Mouse (Mus musculus): ENCODE measurements at regions not wholly inside any gene's neighbourhood (a gene's known extent, or its start where the extent isn't known, plus 50 kb on each side); places are given as distances from the start of the nearest gene placed in this dataset.

DNA sequence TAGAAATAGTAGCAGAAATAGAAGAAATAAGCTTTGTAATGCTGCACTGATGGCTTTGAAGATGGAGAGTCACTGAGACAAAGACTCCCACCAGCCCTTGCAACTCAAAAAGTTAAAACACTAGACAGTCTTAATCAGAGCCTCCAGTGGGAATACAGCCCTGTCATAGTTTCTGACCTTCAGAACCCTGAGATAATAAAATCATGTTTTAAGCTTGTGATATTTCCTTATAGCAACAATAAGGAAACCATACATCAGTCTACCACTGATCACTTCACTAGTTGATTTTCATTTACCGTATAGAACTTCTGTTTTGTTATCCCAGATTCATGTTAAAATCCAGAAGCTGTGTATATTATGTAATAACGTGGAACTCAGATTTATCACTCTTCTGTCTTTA, 139.7 kb upstream of the Xrcc4 start:
- H3K27ac ChIP-seq: no peak overlapping the region
- TF ChIP-seq CTCF (IDR thresholded peaks at IDR 0.05): no peak
- intact Hi-C loops (cut with DNase I): no loop called here
- DNase-seq: no peak
- no peak overlapping the region for H3K4me3 ChIP-seq

DNA sequence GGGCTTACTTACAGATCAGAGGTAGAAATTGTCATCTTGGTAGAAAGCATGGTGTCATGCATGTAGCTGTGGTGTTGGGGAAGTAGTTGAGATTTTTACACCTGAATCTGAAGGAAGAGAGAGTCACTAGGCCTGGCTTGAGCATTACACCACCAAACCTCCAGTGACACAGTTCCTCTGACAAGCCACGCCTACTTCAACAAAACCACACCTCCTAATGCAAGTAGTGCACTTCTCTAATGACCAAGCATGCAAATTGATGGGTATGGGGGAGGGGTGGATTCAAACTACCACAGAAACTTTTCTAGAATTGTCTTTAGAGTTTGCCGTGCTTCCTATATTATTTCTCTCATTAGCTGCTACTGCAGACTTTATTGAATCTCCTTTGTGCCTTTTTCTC, 136.8 kb upstream of the Xrcc4 start:
- no peak for DNase-seq
- TF ChIP-seq CTCF (IDR thresholded peaks at IDR 0.05): no peak
- no peak overlapping the region for H3K27ac ChIP-seq
- intact Hi-C loops (cut with DNase I): no loop called here
- H3K4me3 ChIP-seq: no peak overlapping the region

DNA sequence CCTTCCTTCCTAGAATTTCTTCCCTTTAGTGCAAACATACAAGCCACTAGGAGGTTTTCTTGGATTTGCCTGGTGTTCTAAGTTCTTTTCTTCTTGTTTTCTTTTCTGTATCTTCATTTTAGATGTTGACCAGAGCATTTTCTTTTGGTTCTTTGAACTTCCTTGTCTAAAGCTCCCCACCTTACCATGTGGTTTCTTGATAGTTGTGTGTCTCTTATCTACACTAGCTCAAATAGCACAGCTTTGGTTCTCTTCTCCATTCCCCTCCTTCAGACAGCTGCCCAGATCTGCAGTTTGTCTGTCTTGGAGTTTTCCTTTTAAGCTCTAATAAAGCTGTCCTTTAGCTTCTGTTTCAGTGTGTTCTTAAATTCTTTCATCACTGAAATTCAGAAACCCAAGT, 123.0 kb upstream of the Xrcc4 start:
- DNase-seq: no peak
- intact Hi-C loops (cut with DNase I): no loop called here
- no peak overlapping the region for H3K4me3 ChIP-seq
- TF ChIP-seq CTCF (IDR thresholded peaks at IDR 0.05): no peak
- no peak overlapping the region for H3K27ac ChIP-seq

DNA sequence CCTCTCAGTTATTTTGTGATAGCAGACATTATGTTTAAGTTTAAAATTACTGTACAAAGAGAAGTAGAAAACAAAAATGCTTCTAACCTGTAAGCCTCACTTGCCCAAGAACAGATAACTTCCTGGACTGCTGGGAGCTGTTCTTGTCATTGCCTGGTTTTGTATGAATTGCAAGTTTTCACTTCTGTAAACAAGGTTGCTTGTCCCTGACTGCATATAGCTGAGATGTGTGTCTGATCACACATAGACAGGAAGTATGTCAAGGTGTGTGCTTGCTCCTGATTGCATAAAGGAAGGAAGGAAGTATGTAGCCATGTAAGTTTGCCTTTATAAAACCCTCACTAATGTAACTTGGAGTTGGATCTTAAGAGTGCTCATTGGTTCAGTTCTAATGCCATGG, 118.5 kb upstream of the Xrcc4 start:
- no peak for TF ChIP-seq CTCF (IDR thresholded peaks at IDR 0.05)
- no peak for DNase-seq
- Histone ChIP-seq H3K27ac (no peak overlapping the region), H3K4me3 (no peak overlapping the region)
- intact Hi-C loops (cut with DNase I): no loop called here
